Mouse (Mus musculus) hindbrain, embryonic 10.5 days (tissue): Measurements from ENCODE around the gene Lpin3. TPM values are rescaled to one million over a fixed set of nuclear protein-coding genes. Genes with fewer than 3 reads are reported as not detected.

Experiments
- DNase-seq: peaks from one replicate; pipeline ENCODE4 v3.0.0-alpha.2; 2017; ENCODE audit warnings: low spot score
- H3K27ac ChIP-seq: fragments of 300-500 bp; sonication (generic); 2 replicates; pipeline ENCODE4 v1.5.1; 2016; ENCODE audit warnings: mild to moderate bottlenecking, moderate library complexity
- H3K27me3 ChIP-seq: fragments of 300-500 bp; sonication (generic); 2 replicates; pipeline ENCODE4 v1.6.1; 2016; ENCODE audit warnings: mild to moderate bottlenecking; ENCODE audit not compliant: poor library complexity, insufficient read depth, severe bottlenecking
- H3K36me3 ChIP-seq: fragments of 300-500 bp; sonication (generic); 2 replicates; pipeline ENCODE4 v1.6.1; 2016; ENCODE audit warnings: mild to moderate bottlenecking, moderate library complexity
- H3K4me1 ChIP-seq: fragments of 300-500 bp; sonication (generic); replicated peaks from 2 replicates; pipeline ENCODE4 v1.6.1; 2016; ENCODE audit warnings: mild to moderate bottlenecking
- H3K4me3 ChIP-seq: fragments of 300-500 bp; sonication (generic); 2 replicates; pipeline ENCODE4 v1.5.1; 2016; ENCODE audit warnings: mild to moderate bottlenecking, moderate library complexity
- H3K9me3 ChIP-seq: fragments of 300-500 bp; sonication (generic); 2 replicates; pipeline ENCODE4 v1.6.1; 2016; ENCODE audit warnings: mild to moderate bottlenecking, moderate library complexity
- WGBS: fragments of 180-500 bp; shearing (Covaris S2); methylation state at CpG from one replicate; pipeline ENCODE4 v1.1.7; 2016; 5-methylcytosine and 5-hydroxymethylcytosine counted together
- polyA plus RNA-seq: library from polyadenylated mRNA; unstranded; fragments of >200 nt; fragmentation: Nextera tagmentation; extraction: Ambion mirVana; gene quantifications from 2 replicates; pipeline ENCODE4 v1.2.1, GENCODE M21; 2016

Lpin3 gene
- polyA plus RNA-seq, 1 experiment from 2014 or later = 1.1 TPM

DNA sequence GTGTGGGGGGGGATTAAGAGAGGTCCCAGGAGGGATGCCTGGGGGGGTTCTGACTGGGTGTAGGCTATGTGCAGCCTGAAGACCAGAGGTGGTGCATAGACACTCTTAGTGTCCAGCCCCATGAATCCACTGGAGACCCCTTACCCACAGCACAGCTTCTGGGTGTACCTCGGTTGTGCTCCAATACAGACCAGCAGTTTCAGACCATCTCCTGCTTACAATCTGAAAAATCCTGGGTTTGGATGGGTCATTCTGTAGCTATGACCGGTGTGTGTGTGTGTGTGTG, 38.4 kb downstream of the Lpin3 start:
- H3K27me3 ChIP-seq = peaks cover 25% of the 10 kb centered on the region
- H3K9me3 ChIP-seq = no peaks in the 10 kb centered on the region
- no peak for DNase-seq
- 79% methylated on average over 2 of the region's 2 CpGs for WGBS
- H3K4me1 ChIP-seq = peaks cover 40% of the 10 kb centered on the region
- H3K36me3 ChIP-seq = no peaks in the 10 kb centered on the region
- no peak overlapping the region for H3K4me3 ChIP-seq
- peak overlapping the region; percentile 60 for H3K27ac ChIP-seq

DNA sequence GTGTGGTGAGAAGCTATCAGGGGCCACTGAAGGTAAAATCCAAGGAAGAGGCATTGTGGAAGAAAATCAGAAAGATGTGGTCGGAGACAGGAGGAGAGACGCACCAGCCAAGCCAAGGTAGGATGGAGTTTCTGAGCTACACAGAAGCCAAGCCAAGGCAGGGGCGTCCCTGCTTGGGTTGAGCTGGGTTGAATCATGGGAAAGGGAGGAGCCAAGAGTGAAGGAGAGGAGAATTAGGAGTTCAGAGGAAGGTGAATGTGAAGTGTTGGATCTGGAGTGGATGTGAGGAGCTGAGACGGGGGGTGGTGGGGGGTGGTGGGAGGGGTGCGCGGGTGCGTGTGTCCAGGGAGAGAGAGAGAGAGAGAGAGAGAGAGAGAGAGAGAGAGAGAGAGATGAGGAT, 40.8 kb downstream of the Lpin3 start:
- no peak overlapping the region for H3K27ac ChIP-seq
- 87% methylated on average over 7 of the region's 7 CpGs for WGBS
- no peaks in the 10 kb centered on the region for H3K9me3 ChIP-seq

DNA sequence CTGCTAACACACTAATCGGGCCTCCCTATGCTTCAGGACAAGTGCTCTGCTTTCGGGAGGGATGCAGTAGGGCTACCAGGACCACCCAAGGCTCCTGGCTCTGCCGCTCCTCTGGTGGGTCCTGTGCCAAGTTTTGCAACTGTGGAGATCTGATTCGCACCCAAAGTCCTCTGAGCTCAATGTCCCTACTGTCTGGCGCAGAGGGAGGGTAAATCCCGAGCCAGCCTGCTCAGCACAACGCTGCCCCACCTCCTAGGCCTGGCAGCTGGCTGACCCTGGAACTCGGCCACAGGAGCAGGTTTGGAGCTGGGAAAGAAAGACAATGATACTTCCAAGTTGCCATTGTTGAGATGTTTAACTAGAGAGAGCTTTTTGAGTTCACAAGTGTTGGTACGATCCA, 44.7 kb downstream of the Lpin3 start:
- Histone ChIP-seq H3K4me3 (no peak overlapping the region), H3K27ac (no peak overlapping the region), H3K36me3 (no peaks in the 10 kb centered on the region), H3K9me3 (no peaks in the 10 kb centered on the region), H3K27me3 (no peaks in the 10 kb centered on the region), H3K4me1 (peaks cover 8% of the 10 kb centered on the region; the same call in 1 of the 2 replicates)
- WGBS = 86% methylated on average over 9 of the region's 9 CpGs
- DNase-seq = no peak

More for the DNA sequence above, 40.8 kb downstream of the Lpin3 start:
- no peak overlapping the region for H3K4me3 ChIP-seq
- 0 out of 2 replicates have a peak, but pooled peaks cover 4% of the 10 kb centered on the region for H3K27me3 ChIP-seq
- no peaks in the 10 kb centered on the region for H3K36me3 ChIP-seq
- DNase-seq = no peak
- H3K4me1 ChIP-seq = peaks cover 35% of the 10 kb centered on the region

DNA sequence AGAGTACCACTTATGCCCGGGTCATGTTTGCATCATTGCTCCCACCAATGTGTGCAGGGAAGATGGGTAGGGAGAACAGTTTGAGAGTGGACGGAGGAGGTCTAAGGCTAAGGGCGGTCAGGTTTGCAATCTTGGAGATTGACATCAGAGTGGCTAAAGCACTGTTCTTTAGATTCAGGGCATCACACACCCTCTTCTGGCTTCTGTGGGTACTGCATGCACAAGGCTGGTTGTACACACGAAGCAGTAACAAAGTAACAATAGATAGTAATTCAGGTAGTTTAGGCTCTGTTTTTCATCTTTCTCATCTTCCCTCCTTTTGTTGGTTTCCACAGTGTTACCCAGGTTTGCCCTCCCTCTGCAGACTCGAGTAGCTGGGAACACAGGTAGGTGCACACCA, 50.9 kb downstream of the Lpin3 start:
- Histone ChIP-seq H3K36me3 (no peaks in the 10 kb centered on the region), H3K4me1 (peaks cover 7% of the 10 kb centered on the region; the same call in 1 of the 2 replicates), H3K27me3 (no peaks in the 10 kb centered on the region), H3K9me3 (0 out of 2 replicates have a peak, but pooled peaks cover 4% of the 10 kb centered on the region), H3K4me3 (no peak overlapping the region), H3K27ac (no peak overlapping the region)
- 93% methylated on average over 5 of the region's 5 CpGs for WGBS
- no peak for DNase-seq

DNA sequence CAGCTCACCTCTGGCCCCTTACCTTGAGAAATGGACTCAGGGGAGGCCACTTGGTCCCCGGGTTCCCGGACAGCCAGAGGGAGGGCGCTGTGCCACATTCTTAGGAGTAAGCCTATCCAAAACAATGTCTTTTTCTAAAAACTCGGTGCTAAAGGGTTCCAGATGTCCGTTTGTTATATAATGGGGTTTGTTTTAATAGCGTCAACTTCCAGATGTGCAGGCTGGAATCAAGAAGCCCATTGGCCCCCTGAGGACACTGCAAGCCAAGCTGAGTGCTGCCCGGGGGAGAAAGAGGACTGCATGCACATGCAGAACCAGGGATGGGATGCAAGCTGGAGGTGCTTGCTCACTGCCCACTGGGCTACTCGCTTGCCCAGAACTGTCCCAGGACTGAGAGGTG, 51.9 kb downstream of the Lpin3 start:
- WGBS = 67% methylated on average over 8 of the region's 8 CpGs
- H3K27ac ChIP-seq = no peak overlapping the region
- no peaks in the 10 kb centered on the region for H3K27me3 ChIP-seq
- DNase-seq = no peak
- H3K4me3 ChIP-seq = no peak overlapping the region
- no peaks in the 10 kb centered on the region for H3K36me3 ChIP-seq
- 0 out of 2 replicates have a peak, but pooled peaks cover 4% of the 10 kb centered on the region for H3K9me3 ChIP-seq
- H3K4me1 ChIP-seq = peaks cover 7% of the 10 kb centered on the region; the same call in 1 of the 2 replicates

DNA sequence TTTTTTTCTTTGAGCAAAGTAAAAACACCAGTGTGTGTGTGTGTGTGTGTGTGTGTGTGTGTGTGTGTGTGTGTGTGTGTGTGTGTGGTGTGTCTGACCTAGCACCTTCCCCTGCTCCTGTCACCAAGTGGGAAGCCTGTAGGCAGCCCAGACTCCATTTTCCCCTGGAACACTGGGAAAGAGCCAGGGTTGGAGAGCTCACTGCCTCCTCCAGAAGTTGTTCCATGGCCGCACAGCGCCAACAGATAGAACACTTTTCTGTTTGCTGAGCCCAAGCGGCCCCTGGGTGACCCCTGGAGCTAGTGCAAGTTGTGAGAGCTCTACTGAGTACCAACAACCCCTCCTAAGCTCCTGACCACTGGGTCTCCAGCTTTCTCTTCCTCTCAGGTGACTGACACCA, 52.5 kb downstream of the Lpin3 start:
- DNase-seq = no peak
- peaks cover 7% of the 10 kb centered on the region; the same call in 1 of the 2 replicates for H3K4me1 ChIP-seq
- no peak overlapping the region for H3K4me3 ChIP-seq
- H3K27me3 ChIP-seq = no peaks in the 10 kb centered on the region
- 0 out of 2 replicates have a peak, but pooled peaks cover 4% of the 10 kb centered on the region for H3K9me3 ChIP-seq
- 81% methylated on average over 3 of the region's 3 CpGs for WGBS
- H3K27ac ChIP-seq = no peak overlapping the region
- no peaks in the 10 kb centered on the region for H3K36me3 ChIP-seq

DNA sequence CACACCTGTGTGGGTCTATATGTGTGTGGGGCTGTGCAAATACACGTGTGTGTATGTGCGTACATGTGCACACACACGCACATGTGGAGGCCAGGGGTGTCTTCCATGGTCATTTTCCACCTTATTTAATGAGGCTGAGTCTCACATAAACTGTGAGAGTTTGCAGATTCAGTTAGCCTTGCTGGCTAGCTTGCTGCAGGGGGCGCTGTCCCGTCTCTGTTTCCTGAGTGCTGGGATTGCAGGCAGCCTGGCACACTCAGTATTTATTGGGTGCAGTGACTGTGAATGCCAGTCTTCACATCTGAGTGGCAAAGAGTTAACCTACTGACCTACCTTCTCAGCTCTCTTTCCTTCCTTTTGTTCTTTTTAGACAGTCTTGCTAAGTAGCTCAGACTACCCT, 53.4 kb downstream of the Lpin3 start:
- DNase-seq = no peak
- H3K36me3 ChIP-seq = no peaks in the 10 kb centered on the region
- 66% methylated on average over 5 of the region's 5 CpGs for WGBS

DNA sequence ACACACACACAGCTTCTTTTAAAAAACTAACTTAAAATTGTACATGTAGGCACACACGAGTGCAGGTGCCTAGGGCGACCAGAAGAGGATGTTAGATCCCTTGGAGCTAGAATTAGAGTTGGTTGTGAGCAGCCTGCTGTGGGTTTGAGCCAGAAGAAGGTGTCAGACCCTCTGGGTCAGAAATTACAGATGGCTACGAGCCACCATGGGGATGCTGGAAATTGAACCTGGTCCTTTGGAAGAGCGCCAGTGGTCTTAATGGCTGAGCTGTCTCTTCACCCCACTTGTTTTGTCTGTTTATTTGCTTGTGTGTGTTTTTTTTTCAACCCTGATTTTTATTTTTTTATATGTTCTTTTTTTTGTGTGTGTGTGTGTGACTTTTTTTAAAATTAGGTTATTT, 54.0 kb downstream of the Lpin3 start:
- 81% methylated on average over 4 of the region's 4 CpGs for WGBS
- Histone ChIP-seq H3K27me3 (no peaks in the 10 kb centered on the region), H3K9me3 (0 out of 2 replicates have a peak, but pooled peaks cover 4% of the 10 kb centered on the region), H3K36me3 (no peaks in the 10 kb centered on the region), H3K27ac (no peak overlapping the region), H3K4me1 (peaks cover 7% of the 10 kb centered on the region; the same call in 1 of the 2 replicates), H3K4me3 (no peak overlapping the region)
- DNase-seq = no peak

More for the DNA sequence above, 53.4 kb downstream of the Lpin3 start:
- Histone ChIP-seq H3K27ac (no peak overlapping the region), H3K27me3 (no peaks in the 10 kb centered on the region), H3K4me1 (peaks cover 7% of the 10 kb centered on the region; the same call in 1 of the 2 replicates), H3K4me3 (no peak overlapping the region), H3K9me3 (0 out of 2 replicates have a peak, but pooled peaks cover 4% of the 10 kb centered on the region)

DNA sequence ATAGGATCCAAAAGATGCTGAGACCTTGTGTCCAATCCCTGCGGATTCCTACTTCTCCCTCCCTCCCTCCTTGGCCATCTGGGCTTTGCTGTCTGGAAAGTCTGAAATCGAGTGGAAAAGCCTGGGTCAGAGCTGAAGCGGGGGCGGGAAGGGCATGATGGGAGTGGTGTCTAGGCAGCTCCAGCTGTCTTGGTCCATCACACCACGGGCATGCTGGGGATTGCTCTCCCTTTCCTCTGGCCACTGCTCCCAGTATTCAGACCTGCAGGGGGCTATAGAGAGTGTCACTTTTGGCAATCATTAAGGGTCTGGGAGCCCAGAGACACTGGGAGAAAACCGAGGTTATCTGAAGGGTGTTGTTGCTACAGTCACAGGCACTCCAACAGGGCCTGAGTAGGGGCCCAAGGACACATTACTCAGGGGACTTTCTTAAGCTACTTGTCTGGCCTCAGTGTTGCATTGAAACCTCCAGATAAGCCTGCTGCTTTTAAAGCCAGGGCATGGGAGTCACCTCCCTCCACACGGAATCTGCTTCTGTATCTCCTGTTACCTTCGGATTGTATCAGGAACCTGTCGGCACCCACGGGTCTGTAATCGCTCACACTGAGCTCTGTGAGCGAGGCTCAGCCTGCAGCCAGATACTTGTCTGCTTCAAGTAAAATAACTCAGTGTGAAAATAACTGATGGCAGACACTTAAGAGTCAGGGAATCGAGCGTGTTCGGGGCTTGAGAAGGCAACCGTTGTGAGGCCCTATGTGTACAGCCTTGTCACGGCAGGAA, 60.6 kb downstream of the Lpin3 start:
- no peak overlapping the region for H3K27ac ChIP-seq
- WGBS = 76% methylated on average over 17 of the region's 17 CpGs
- no peaks in the 10 kb centered on the region for H3K27me3 ChIP-seq
- H3K4me3 ChIP-seq = no peak overlapping the region
- H3K9me3 ChIP-seq = no peaks in the 10 kb centered on the region
- no peak for DNase-seq
- peaks cover 6% of the 10 kb centered on the region; the same call in 1 of the 2 replicates for H3K4me1 ChIP-seq
- H3K36me3 ChIP-seq = peaks cover 14% of the 10 kb centered on the region

DNA sequence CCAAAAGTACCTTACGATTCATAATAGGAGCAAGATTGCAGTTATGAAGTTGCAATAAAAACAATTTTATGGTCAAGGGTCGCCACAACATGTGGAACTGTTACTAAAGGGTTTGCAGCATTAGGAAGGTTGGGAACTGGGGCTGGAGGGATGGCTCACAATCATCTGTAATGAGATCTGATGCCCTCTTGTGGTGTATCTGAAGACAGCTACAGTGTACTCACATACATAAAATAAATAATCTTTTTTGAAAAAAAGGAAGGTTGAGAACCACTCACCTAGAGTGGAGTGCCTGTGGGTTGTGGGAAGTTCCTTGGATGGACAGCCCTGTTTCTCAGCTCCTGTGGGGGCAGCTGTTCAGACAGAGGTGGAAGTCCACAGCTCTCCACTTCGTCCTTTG, 62.0 kb downstream of the Lpin3 start:
- no peak for DNase-seq
- H3K4me1 ChIP-seq = peaks cover 6% of the 10 kb centered on the region; the same call in 1 of the 2 replicates

DNA sequence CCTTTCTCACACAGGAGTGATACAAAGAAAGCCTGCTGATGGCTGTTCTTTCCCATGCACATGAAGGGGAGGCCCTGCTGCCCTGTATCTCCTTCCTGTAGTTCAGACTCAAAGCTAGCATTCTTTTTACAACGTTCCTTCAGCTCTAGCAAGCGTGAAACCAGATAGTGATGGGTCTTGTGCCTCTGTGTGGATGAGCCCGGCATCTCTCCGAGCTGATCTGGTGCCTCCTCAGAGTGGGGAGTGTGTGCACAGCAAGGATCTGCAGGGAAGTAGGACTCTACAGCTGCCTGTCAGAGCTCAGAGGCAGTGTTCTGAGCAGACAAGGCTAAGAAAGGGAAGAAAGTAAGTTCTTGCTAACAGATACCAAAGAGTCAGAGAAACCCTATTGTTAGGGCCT, 71.1 kb downstream of the Lpin3 start:
- H3K27ac ChIP-seq = no peak overlapping the region
- peaks cover 93% of the 10 kb centered on the region for H3K36me3 ChIP-seq
- no peaks in the 10 kb centered on the region for H3K27me3 ChIP-seq
- DNase-seq = no peak
- no peak overlapping the region for H3K4me3 ChIP-seq
- 82% methylated on average over 4 of the region's 4 CpGs for WGBS
- H3K4me1 ChIP-seq = no peaks in the 10 kb centered on the region
- no peaks in the 10 kb centered on the region for H3K9me3 ChIP-seq

More for the DNA sequence above, 62.0 kb downstream of the Lpin3 start:
- H3K4me3 ChIP-seq = no peak overlapping the region
- H3K27ac ChIP-seq = no peak overlapping the region
- H3K36me3 ChIP-seq = peaks cover 26% of the 10 kb centered on the region
- H3K27me3 ChIP-seq = no peaks in the 10 kb centered on the region
- H3K9me3 ChIP-seq = no peaks in the 10 kb centered on the region
- 65% methylated on average over 3 of the region's 3 CpGs for WGBS

DNA sequence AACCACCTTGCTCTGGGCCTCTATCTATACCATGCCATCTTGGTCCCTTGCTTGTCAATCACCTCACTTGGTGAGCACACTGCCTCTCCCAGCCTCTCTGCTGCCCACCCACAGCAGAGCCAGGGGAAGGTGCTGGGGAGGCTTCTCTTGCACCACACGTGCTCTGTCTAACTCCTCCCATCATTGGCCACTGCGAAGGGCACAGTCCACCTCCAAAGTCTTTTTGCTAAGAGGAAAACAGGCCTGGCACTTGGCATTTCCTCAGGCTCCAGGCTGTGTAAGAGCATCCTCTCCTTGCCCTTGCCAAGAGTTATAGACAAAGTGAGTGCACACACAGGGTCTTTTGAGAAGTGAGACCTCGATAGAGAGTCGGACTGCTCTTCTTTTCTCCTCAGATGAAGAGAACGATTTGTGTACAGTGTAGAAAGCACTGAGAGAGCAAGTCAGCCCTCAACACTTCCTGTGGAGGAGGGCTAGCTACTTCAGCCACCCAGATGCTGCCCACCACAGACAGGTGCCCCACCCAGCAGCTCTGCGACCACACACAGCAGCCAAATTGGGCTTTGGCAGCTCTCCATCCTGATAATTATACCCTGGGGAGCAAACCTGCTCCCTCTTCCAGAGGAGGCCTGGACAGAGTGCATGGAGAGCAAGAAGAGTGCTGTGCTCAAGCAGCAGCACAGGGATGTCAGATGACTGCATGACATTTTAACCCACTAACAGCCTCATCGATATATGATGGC, 72.8 kb downstream of the Lpin3 start:
- WGBS = 91% methylated on average over 7 of the region's 7 CpGs
- no peak overlapping the region for H3K27ac ChIP-seq

DNA sequence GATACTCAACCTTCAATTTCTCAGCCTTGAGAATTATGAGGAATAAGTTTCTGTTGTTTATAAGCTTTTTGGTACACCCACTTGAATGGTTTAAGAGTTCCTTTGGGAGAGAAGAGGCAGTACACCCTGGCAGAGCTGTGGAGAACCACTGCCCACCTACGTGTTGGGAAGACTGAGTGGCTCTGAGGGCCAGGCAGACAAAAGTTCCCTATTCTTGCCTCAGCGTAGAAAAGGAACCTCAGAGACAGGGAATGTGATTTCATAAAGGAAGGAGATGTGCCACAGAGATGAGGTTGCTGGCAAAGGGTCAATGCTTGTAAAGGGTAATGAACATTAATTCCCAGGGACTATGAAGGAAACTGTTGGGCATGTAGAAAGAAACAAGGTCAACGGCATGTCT, 74.1 kb downstream of the Lpin3 start:
- no peak for DNase-seq
- 93% methylated on average over 3 of the region's 3 CpGs for WGBS

More for the DNA sequence above, 72.8 kb downstream of the Lpin3 start:
- Histone ChIP-seq H3K4me3 (no peak overlapping the region), H3K9me3 (no peaks in the 10 kb centered on the region), H3K36me3 (peaks cover 95% of the 10 kb centered on the region), H3K4me1 (no peaks in the 10 kb centered on the region), H3K27me3 (no peaks in the 10 kb centered on the region)
- no peak for DNase-seq

More for the DNA sequence above, 74.1 kb downstream of the Lpin3 start:
- Histone ChIP-seq H3K27ac (no peak overlapping the region), H3K36me3 (peaks cover 93% of the 10 kb centered on the region), H3K9me3 (no peaks in the 10 kb centered on the region), H3K4me3 (no peak overlapping the region), H3K27me3 (no peaks in the 10 kb centered on the region), H3K4me1 (no peaks in the 10 kb centered on the region)
